Mouse (Mus musculus) bone marrow macrophage, adult 2 months (primary cell): ENCODE measurements around the gene Arhgef28. TPM values are rescaled to one million over a fixed set of nuclear protein-coding genes. Genes with fewer than 3 reads are reported as not detected.

Source experiments
- H3K27ac ChIP-seq: 2 replicates; pipeline ENCODE4 v1.5.1; 2012; ENCODE audit warnings: low read depth, low read length; ENCODE audit not compliant: insufficient read depth
- H3K4me1 ChIP-seq: 2 replicates; pipeline ENCODE4 v1.6.1; 2012; ENCODE audit warnings: low read length; ENCODE audit not compliant: control insufficient read depth, insufficient read depth
- H3K4me3 ChIP-seq: 2 replicates; pipeline ENCODE4 v1.5.1; 2012; ENCODE audit warnings: mild to moderate bottlenecking, low read length, moderate library complexity; ENCODE audit not compliant: insufficient read depth
- CTCF ChIP-seq: IDR thresholded peaks from 2 replicates; pipeline ENCODE4 v1.5.1; 2012; ENCODE audit warnings: low read depth, mild to moderate bottlenecking, low read length, moderate library complexity
- POLR2A ChIP-seq: IDR thresholded peaks from 2 replicates; pipeline ENCODE4 v1.6.1; 2012; ENCODE audit warnings: mild to moderate bottlenecking, low read depth, low read length, borderline replicate concordance
- polyA plus RNA-seq: library from polyadenylated mRNA; stranded (reverse); fragments of >200 nt; gene quantifications from 2 replicates; pipeline ENCODE4 v1.2.4, GENCODE M21; 2012; ENCODE audit not compliant: missing spikeins, insufficient read depth, insufficient read length

Gene Arhgef28
- polyA plus RNA-seq, 1 experiment, result not detected

- no peak for TF ChIP-seq CTCF
- no peak for TF ChIP-seq POLR2A
- Histone ChIP-seq H3K4me1 (no peaks in the 10 kb centered on the region), H3K4me3 (no peak overlapping the region), H3K27ac (no peak overlapping the region)
Observed at GRCm38 (mm10) chr13:97927376-97928134, 278.7 kb downstream of the Arhgef28 start.

- no peak overlapping the region for H3K27ac ChIP-seq
- H3K4me1 ChIP-seq, result no peaks in the 10 kb centered on the region
- no peak overlapping the region for H3K4me3 ChIP-seq
- TF ChIP-seq POLR2A (no peak), CTCF (no peak)
Observed at GRCm38 (mm10) chr13:97926371-97926770, 279.9 kb downstream of the Arhgef28 start.

- TF ChIP-seq POLR2A (no peak), CTCF (no peak)
- no peak overlapping the region for H3K27ac ChIP-seq
- H3K4me1 ChIP-seq, result no peaks in the 10 kb centered on the region
- no peak overlapping the region for H3K4me3 ChIP-seq
Observed at GRCm38 (mm10) chr13:97923009-97923408, 283.2 kb downstream of the Arhgef28 start.

GRCm38 (mm10) chr13:97919590-97919989 lies 286.6 kb downstream of the Arhgef28 start:
- TF ChIP-seq POLR2A (no peak), CTCF (no peak)
- Histone ChIP-seq H3K4me3 (no peak overlapping the region), H3K27ac (no peak overlapping the region), H3K4me1 (no peaks in the 10 kb centered on the region)

- no peaks in the 10 kb centered on the region for H3K4me1 ChIP-seq
- H3K27ac ChIP-seq, result no peak overlapping the region
- TF ChIP-seq POLR2A (no peak), CTCF (no peak)
- no peak overlapping the region for H3K4me3 ChIP-seq
Observed at GRCm38 (mm10) chr13:97918117-97918900, 287.9 kb downstream of the Arhgef28 start.

- H3K27ac ChIP-seq, result no peak overlapping the region
- H3K4me1 ChIP-seq, result no peaks in the 10 kb centered on the region
- no peak overlapping the region for H3K4me3 ChIP-seq
- TF ChIP-seq CTCF, result no peak
- no peak for TF ChIP-seq POLR2A
Observed at GRCm38 (mm10) chr13:97911013-97911412, 295.2 kb downstream of the Arhgef28 start.

- no peak overlapping the region for H3K27ac ChIP-seq
- H3K4me3 ChIP-seq, result no peak overlapping the region
- no peak for TF ChIP-seq POLR2A
- no peak for TF ChIP-seq CTCF
- no peaks in the 10 kb centered on the region for H3K4me1 ChIP-seq
Observed at GRCm38 (mm10) chr13:97902821-97903220, 303.4 kb downstream of the Arhgef28 start.

GRCm38 (mm10) chr13:97900380-97900758 lies 305.9 kb downstream of the Arhgef28 start:
- no peak overlapping the region for H3K27ac ChIP-seq
- H3K4me3 ChIP-seq, result no peak overlapping the region
- H3K4me1 ChIP-seq, result no peaks in the 10 kb centered on the region
- no peak for TF ChIP-seq CTCF
- no peak for TF ChIP-seq POLR2A

GRCm38 (mm10) chr13:97899604-97900379 lies 306.4 kb downstream of the Arhgef28 start:
- H3K27ac ChIP-seq, result no peak overlapping the region
- no peak for TF ChIP-seq POLR2A
- TF ChIP-seq CTCF, result no peak

More at GRCm38 (mm10) chr13:97899604-97900379, 306.4 kb downstream of the Arhgef28 start:
- Histone ChIP-seq H3K4me3 (no peak overlapping the region), H3K4me1 (no peaks in the 10 kb centered on the region)
